Mouse (Mus musculus) kidney, adult 18-20 months (tissue): Measurements from ENCODE around the gene Atp8b3.

Source experiments
- DNase-seq: peaks from one replicate; pipeline ENCODE4 v3.0.0; 2021

The Atp8b3 gene

GRCm38 (mm10) chr10:80538710-80539394 lies at the start of gene Atp8b3:
Gene Atp8b3 (minus strand): TSS chr10:80539124.
- DNase-seq = peak; percentile 79

- peak; percentile 45 for DNase-seq
Observed at GRCm38 (mm10) chr10:80587305-80587657, 48.4 kb upstream of the Atp8b3 start.

GRCm38 (mm10) chr10:80586407-80587304 lies 47.7 kb upstream of the Atp8b3 start:
- no peak for DNase-seq

GRCm38 (mm10) chr10:80585581-80585980 lies 46.7 kb upstream of the Atp8b3 start:
- DNase-seq = no peak

- DNase-seq = no peak
Observed at GRCm38 (mm10) chr10:80584642-80585552, 46.0 kb upstream of the Atp8b3 start.

GRCm38 (mm10) chr10:80584045-80584488 lies 45.1 kb upstream of the Atp8b3 start:
- peak; percentile 72 for DNase-seq

GRCm38 (mm10) chr10:80583047-80583446 lies 44.1 kb upstream of the Atp8b3 start:
- DNase-seq = no peak

- peak; percentile 68 for DNase-seq
Observed at GRCm38 (mm10) chr10:80578911-80579310, 40.0 kb upstream of the Atp8b3 start.

GRCm38 (mm10) chr10:80578131-80578750 lies 39.3 kb upstream of the Atp8b3 start:
- peak; percentile 86 for DNase-seq

- peak; percentile 99 for DNase-seq
Observed at GRCm38 (mm10) chr10:80577195-80578130, 38.5 kb upstream of the Atp8b3 start, which contains the start of gene Klf16. Gene Klf16 (minus strand): TSS chr10:80577321.

GRCm38 (mm10) chr10:80576351-80577194 lies 37.6 kb upstream of the Atp8b3 start:
- peak; percentile 66 for DNase-seq

- DNase-seq = no peak
Observed at GRCm38 (mm10) chr10:80575925-80576324, 37.0 kb upstream of the Atp8b3 start.

GRCm38 (mm10) chr10:80574896-80575295 lies 36.0 kb upstream of the Atp8b3 start:
- DNase-seq = no peak

GRCm38 (mm10) chr10:80573944-80574343 lies 35.0 kb upstream of the Atp8b3 start:
- DNase-seq = no peak

- no peak for DNase-seq
Observed at GRCm38 (mm10) chr10:80572477-80572876, 33.6 kb upstream of the Atp8b3 start.

GRCm38 (mm10) chr10:80570871-80571836 lies 32.2 kb upstream of the Atp8b3 start:
- no peak for DNase-seq

- no peak for DNase-seq
Observed at GRCm38 (mm10) chr10:80570419-80570818, 31.5 kb upstream of the Atp8b3 start.

GRCm38 (mm10) chr10:80569664-80570066 lies 30.7 kb upstream of the Atp8b3 start:
- peak; percentile 64 for DNase-seq

GRCm38 (mm10) chr10:80568876-80569275 lies 30.0 kb upstream of the Atp8b3 start:
- DNase-seq = no peak
